Mouse (Mus musculus): ENCODE results near the gene Ube2b.

GRCm38 (mm10) chr11:51951861-51952420, 48.6 kb downstream of the Ube2b start:
- TF ChIP-seq CTCF (IDR thresholded peaks at IDR 0.05; ENCODE audit: control insufficient read depth, insufficient read depth, insufficient replicate concordance, low read depth, low read length) (no peak), POLR2A (IDR thresholded peaks at IDR 0.05; ENCODE audit: control insufficient read depth, low read depth, low read length) (no peak)
